Mouse (Mus musculus) ES-Bruce4 (cell line): ENCODE results near the gene Cpxm1. TPM values are rescaled to one million over a fixed set of nuclear protein-coding genes. Genes with fewer than 3 reads are reported as not detected.
A peak's percentile ranks its signal among the peaks of the same experiment; 100 is the strongest.

Experiments
- H3K27ac ChIP-seq: 2 replicates; pipeline ENCODE4 v1.5.1; 2012; ENCODE audit warnings: low read length, inconsistent platforms; ENCODE audit not compliant: insufficient read depth
- H3K27me3 ChIP-seq: 2 replicates; pipeline ENCODE4 v1.6.1; 2012; ENCODE audit warnings: mild to moderate bottlenecking, low read length, inconsistent platforms; ENCODE audit not compliant: control insufficient read depth, poor library complexity, insufficient read depth, severe bottlenecking
- H3K36me3 ChIP-seq: 2 replicates; pipeline ENCODE4 v1.6.1; 2012; ENCODE audit warnings: inconsistent platforms, mild to moderate bottlenecking, low read length, moderate library complexity; ENCODE audit not compliant: control insufficient read depth, poor library complexity, insufficient read depth, severe bottlenecking
- H3K4me1 ChIP-seq: one replicate; pipeline ENCODE4 v1.8.1; 2011; ENCODE audit warnings: low read length; ENCODE audit not compliant: control insufficient read depth, insufficient read depth
- H3K4me3 ChIP-seq: 2 replicates; pipeline ENCODE4 v1.5.1; 2011; ENCODE audit warnings: low read depth, mild to moderate bottlenecking, low read length
- H3K9ac ChIP-seq: 2 replicates; pipeline ENCODE4 v1.6.1; 2012; ENCODE audit warnings: low read depth, mild to moderate bottlenecking, inconsistent platforms; ENCODE audit not compliant: poor library complexity, severe bottlenecking
- H3K9me3 ChIP-seq: replicated peaks from 2 replicates; pipeline ENCODE4 v1.6.1; 2012; ENCODE audit warnings: mild to moderate bottlenecking, low read length, inconsistent platforms; ENCODE audit not compliant: control insufficient read depth, poor library complexity, insufficient read depth, severe bottlenecking
- CTCF ChIP-seq: IDR thresholded peaks from one replicate; pipeline ENCODE4 v1.8.1; 2011; ENCODE audit warnings: low read depth, low read length
- EP300 ChIP-seq: IDR thresholded peaks from 2 replicates; pipeline ENCODE4 v1.6.1; 2011; ENCODE audit warnings: low read depth, low read length; ENCODE audit not compliant: insufficient read depth
- POLR2A ChIP-seq: IDR thresholded peaks from one replicate; pipeline ENCODE4 v1.8.1; 2011; ENCODE audit warnings: low read length; ENCODE audit not compliant: insufficient read depth
- polyA plus RNA-seq: library from polyadenylated mRNA; stranded (reverse); fragments of >200 nt; gene quantifications from 2 replicates; pipeline ENCODE4 v1.2.4, GENCODE M21; 2011; ENCODE audit warnings: low read depth; ENCODE audit not compliant: missing spikeins, insufficient read depth, insufficient read length

The Cpxm1 gene
- polyA plus RNA-seq, 1 experiment = 8.1 TPM

- TF ChIP-seq CTCF (no peak), EP300 (no peak), POLR2A (no peak)
- no peaks in the 10 kb centered on the region for H3K27me3 ChIP-seq
- H3K9ac ChIP-seq = no peak overlapping the region
- no peaks in the 10 kb centered on the region for H3K4me1 ChIP-seq
- no peak overlapping the region for H3K4me3 ChIP-seq
- no peaks in the 10 kb centered on the region for H3K9me3 ChIP-seq
- H3K36me3 ChIP-seq = peaks cover 3% of the 10 kb centered on the region; the same call in 1 of the 2 replicates
- no peak overlapping the region for H3K27ac ChIP-seq
These were observed 34.8 kb upstream of the Cpxm1 start for GRCm38 (mm10) chr2:130432157-130432556.

GRCm38 (mm10) chr2:130430484-130430883 is 33.1 kb upstream of the Cpxm1 start:
- TF ChIP-seq CTCF (no peak), EP300 (no peak), POLR2A (no peak)
- Histone ChIP-seq H3K27ac (no peak overlapping the region), H3K27me3 (no peaks in the 10 kb centered on the region), H3K9ac (no peak overlapping the region), H3K36me3 (peaks cover 3% of the 10 kb centered on the region; the same call in 1 of the 2 replicates), H3K9me3 (no peaks in the 10 kb centered on the region), H3K4me3 (no peak overlapping the region), H3K4me1 (no peaks in the 10 kb centered on the region)

- Histone ChIP-seq H3K27ac (no peak overlapping the region), H3K9ac (no peak overlapping the region), H3K4me3 (no peak overlapping the region), H3K4me1 (no peaks in the 10 kb centered on the region), H3K27me3 (no peaks in the 10 kb centered on the region), H3K9me3 (no peaks in the 10 kb centered on the region), H3K36me3 (peaks cover 3% of the 10 kb centered on the region; the same call in 1 of the 2 replicates)
- TF ChIP-seq CTCF (no peak), EP300 (no peak), POLR2A (no peak)
These were observed 32.5 kb upstream of the Cpxm1 start for GRCm38 (mm10) chr2:130429851-130430250.

- TF ChIP-seq CTCF = no peak
- TF ChIP-seq EP300 = no peak
- TF ChIP-seq POLR2A = no peak
- H3K27me3 ChIP-seq = no peaks in the 10 kb centered on the region
- H3K9me3 ChIP-seq = no peaks in the 10 kb centered on the region
- no peak overlapping the region for H3K27ac ChIP-seq
- H3K4me1 ChIP-seq = no peaks in the 10 kb centered on the region
- H3K4me3 ChIP-seq = peak overlapping the region; percentile 93
- no peaks in the 10 kb centered on the region for H3K36me3 ChIP-seq
- H3K9ac ChIP-seq = peak overlapping the region; percentile 69
These were observed 27.7 kb upstream of the Cpxm1 start for GRCm38 (mm10) chr2:130425112-130425511.

GRCm38 (mm10) chr2:130424126-130424853 is 26.9 kb upstream of the Cpxm1 start, which contains the start of the genes Vps16 and Pced1a:
TSS of gene Vps16 (plus strand) at chr2:130424339.
TSS of gene Pced1a (minus strand) at chr2:130424701.
- Histone ChIP-seq H3K27me3 (no peaks in the 10 kb centered on the region), H3K27ac (no peak within 1 kb of the TSS), H3K4me1 (no peaks in the 10 kb centered on the region), H3K9me3 (no peaks in the 10 kb centered on the region), H3K9ac (peak within 1 kb of the TSS; percentile 69), H3K36me3 (no peaks in the 10 kb centered on the region), H3K4me3 (peak within 1 kb of the TSS; percentile 93)
- TF ChIP-seq EP300 (no peak), POLR2A (no peak), CTCF (peak; percentile 2)
